7 mouse cellular contexts compared by ENCODE assay signal in genomic region chr5:109923261-109924071, GRCm38 (mm10). TPM values are rescaled to one million over a fixed set of nuclear protein-coding genes. Genes with fewer than 3 reads are reported as not detected.
DNase-seq lines count a peak whose midpoint lies in the region; ATAC-seq lines count a peak whose summit lies in the region.
"Not testable (repeated sequence)": the region's sequence is repeated elsewhere in the genome, so short reads cannot be mapped to it uniquely, and the experiment has no call there.

TSS of gene Gm15446 (plus strand) at chr5:109923400.

- peak; percentile 98 for ATAC-seq in embryonic facial prominence, embryonic 12.5 days (ENCODE audit: insufficient number of reproducible peaks, insufficient read depth, low FRiP score, low TSS enrichment)
- peak; percentile 100 for ATAC-seq in limb, embryonic 11.5 days (ENCODE audit: insufficient number of reproducible peaks, low FRiP score, low TSS enrichment, low read depth)
- ATAC-seq in midbrain, embryonic 14.5 days (ENCODE audit: low FRiP score, low TSS enrichment) = peak; percentile 98

- peak; percentile 87 for DNase-seq in adrenal gland, postnatal 25 days
- peak; percentile 99 for DNase-seq in heart, adult 11 months
- peak; percentile 91 for DNase-seq in kidney, adult 18-20 months
- peak; percentile 85 for DNase-seq in limb, embryonic 11.5 days (ENCODE audit: low spot score)
- peak; percentile 89 for DNase-seq in midbrain, embryonic 14.5 days
- DNase-seq in spleen, adult 18-20 months = peak; percentile 73 to 83

- H3K9ac ChIP-seq in embryonic facial prominence, embryonic 12.5 days = peak within 1 kb of the TSS; percentile 57
- H3K9ac ChIP-seq in limb, embryonic 11.5 days (ENCODE audit: low read length) = peak within 1 kb of the TSS; percentile 47
- peak within 1 kb of the TSS; percentile 40 for H3K9ac ChIP-seq in midbrain, embryonic 14.5 days (replicated peaks; ENCODE audit: low read length)

- H3K27me3 ChIP-seq in embryonic facial prominence, embryonic 12.5 days; limb, embryonic 11.5 days (ENCODE audit: control insufficient read depth, insufficient read depth, low read length); midbrain, embryonic 14.5 days (ENCODE audit: control insufficient read depth, insufficient read depth, low read length): not testable (repeated sequence)

- not testable (repeated sequence) for H3K36me3 ChIP-seq in embryonic facial prominence, embryonic 12.5 days; limb, embryonic 11.5 days (ENCODE audit: control insufficient read depth, insufficient read depth, low read length); midbrain, embryonic 14.5 days (ENCODE audit: control insufficient read depth, insufficient read depth, low read length)

- peak within 1 kb of the TSS; percentile 54 for H3K4me2 ChIP-seq in embryonic facial prominence, embryonic 12.5 days (replicated peaks)
- peak within 1 kb of the TSS; percentile 44 for H3K4me2 ChIP-seq in limb, embryonic 11.5 days (ENCODE audit: low read depth, severe bottlenecking)
- peak within 1 kb of the TSS; percentile 54 for H3K4me2 ChIP-seq in midbrain, embryonic 14.5 days (ENCODE audit: low read length)

- H3K4me3 ChIP-seq in embryonic facial prominence, embryonic 12.5 days = peak within 1 kb of the TSS; percentile 52
- H3K4me3 ChIP-seq in limb, embryonic 11.5 days (ENCODE audit: low read depth, low read length) = peak within 1 kb of the TSS; percentile 46
- peak within 1 kb of the TSS; percentile 46 for H3K4me3 ChIP-seq in midbrain, embryonic 14.5 days (replicated peaks; ENCODE audit: low read depth, low read length)

- not testable (repeated sequence) for H3K27ac ChIP-seq in embryonic facial prominence, embryonic 12.5 days; limb, embryonic 11.5 days (replicated peaks; ENCODE audit: low read depth, low read length); midbrain, embryonic 14.5 days (replicated peaks; ENCODE audit: low read depth, low read length)

- H3K9me3 ChIP-seq in embryonic facial prominence, embryonic 12.5 days; limb, embryonic 11.5 days (ENCODE audit: control insufficient read depth, low read length); midbrain, embryonic 14.5 days (ENCODE audit: control insufficient read depth, low read length): not testable (repeated sequence)

- WGBS in embryonic facial prominence, embryonic 12.5 days = under 1% methylated on average over 22 of the region's 22 CpGs
- under 1% methylated on average over 22 of the region's 22 CpGs for WGBS in limb, embryonic 11.5 days
- under 1% methylated on average over 22 of the region's 22 CpGs for WGBS in midbrain, embryonic 14.5 days

- not testable (repeated sequence) for H3K4me1 ChIP-seq in embryonic facial prominence, embryonic 12.5 days; limb, embryonic 11.5 days (ENCODE audit: control insufficient read depth, insufficient read depth, low read length); midbrain, embryonic 14.5 days (ENCODE audit: control insufficient read depth, insufficient read depth, low read length)

RNA-seq across cellular contexts. Expression of gene Gm15446, which starts in this region (rescaled TPM):
- 11.1 and 11.7 TPM in 2 replicates for total RNA-seq in adrenal gland, postnatal 25 days (2021)
- 0.70 and 1.1 TPM in 2 replicates for polyA plus RNA-seq in embryonic facial prominence, embryonic 12.5 days (2016; fragmentation: Nextera tagmentation; extraction: Ambion mirVana)
- 0.51 and 0.81 TPM in 2 replicates for polyA plus RNA-seq in limb, embryonic 11.5 days (2014; fragmentation: Nextera tagmentation; extraction: Ambion mirVana)
- polyA plus RNA-seq in midbrain, embryonic 14.5 days (2014; fragmentation: Nextera tagmentation; extraction: Ambion mirVana) = 0.45 and 0.53 TPM in 2 replicates

Comparison
In these comparisons a context has a peak if more than half of its experiments do, and no peak if none do; other contexts are left out.
1. Peak in DNase-seq, ATAC-seq, H3K4me3 ChIP-seq, H3K9ac ChIP-seq and H3K4me2 ChIP-seq in limb, embryonic 11.5 days; RNA of the gene not detected or under 1 TPM.
2. Peak in DNase-seq, ATAC-seq, H3K4me3 ChIP-seq, H3K9ac ChIP-seq and H3K4me2 ChIP-seq in midbrain, embryonic 14.5 days; RNA of the gene not detected or under 1 TPM.